Mouse (Mus musculus): ENCODE measurements around the gene Man1a2. TPM values are rescaled to one million over a fixed set of nuclear protein-coding genes. Genes with fewer than 3 reads are reported as not detected.

Gene Man1a2
- polyA plus RNA-seq, 1 experiment: 31.7 TPM

- Histone ChIP-seq H3K4me3 (ENCODE audit: insufficient read depth, low read length) (no peak overlapping the region), H3K4me1 (ENCODE audit: control insufficient read depth, insufficient read depth, low read length) (peaks cover 2% of the 10 kb centered on the region), H3K27ac (ENCODE audit: insufficient read depth, low read depth, low read length) (no peak overlapping the region)
- peak; percentile 51 for TF ChIP-seq CTCF (IDR thresholded peaks at IDR 0.05; ENCODE audit: low read depth, low read length)
- TF ChIP-seq POLR2A (IDR thresholded peaks at IDR 0.05; ENCODE audit: borderline replicate concordance, low read depth, low read length): no peak
Observed at GRCm38 (mm10) chr3:100568443-100569390, 116.6 kb downstream of the Man1a2 start.

GRCm38 (mm10) chr3:100563565-100563964, 121.7 kb downstream of the Man1a2 start:
- Histone ChIP-seq H3K4me3 (ENCODE audit: insufficient read depth, low read length) (no peak overlapping the region), H3K27ac (ENCODE audit: insufficient read depth, low read depth, low read length) (no peak overlapping the region), H3K4me1 (ENCODE audit: control insufficient read depth, insufficient read depth, low read length) (peaks cover 11% of the 10 kb centered on the region)
- TF ChIP-seq CTCF (IDR thresholded peaks at IDR 0.05; ENCODE audit: low read depth, low read length) (no peak), POLR2A (IDR thresholded peaks at IDR 0.05; ENCODE audit: borderline replicate concordance, low read depth, low read length) (no peak)

- no peak for TF ChIP-seq POLR2A (IDR thresholded peaks at IDR 0.05; ENCODE audit: borderline replicate concordance, low read depth, low read length)
- TF ChIP-seq CTCF (IDR thresholded peaks at IDR 0.05; ENCODE audit: low read depth, low read length): no peak
- Histone ChIP-seq H3K4me3 (ENCODE audit: insufficient read depth, low read length) (no peak overlapping the region), H3K4me1 (ENCODE audit: control insufficient read depth, insufficient read depth, low read length) (peaks cover 11% of the 10 kb centered on the region), H3K27ac (ENCODE audit: insufficient read depth, low read depth, low read length) (no peak overlapping the region)
Observed at GRCm38 (mm10) chr3:100562455-100562854, 122.8 kb downstream of the Man1a2 start.

- Histone ChIP-seq H3K27ac (ENCODE audit: insufficient read depth, low read depth, low read length) (no peak overlapping the region), H3K4me3 (ENCODE audit: insufficient read depth, low read length) (no peak overlapping the region), H3K4me1 (ENCODE audit: control insufficient read depth, insufficient read depth, low read length) (peaks cover 11% of the 10 kb centered on the region)
- TF ChIP-seq POLR2A (IDR thresholded peaks at IDR 0.05; ENCODE audit: borderline replicate concordance, low read depth, low read length) (no peak), CTCF (IDR thresholded peaks at IDR 0.05; ENCODE audit: low read depth, low read length) (no peak)
Observed at GRCm38 (mm10) chr3:100561561-100562175, 123.6 kb downstream of the Man1a2 start.

GRCm38 (mm10) chr3:100559431-100559830, 125.9 kb downstream of the Man1a2 start:
- no peak for TF ChIP-seq POLR2A (IDR thresholded peaks at IDR 0.05; ENCODE audit: borderline replicate concordance, low read depth, low read length)
- no peak for TF ChIP-seq CTCF (IDR thresholded peaks at IDR 0.05; ENCODE audit: low read depth, low read length)
- H3K4me3 ChIP-seq (ENCODE audit: insufficient read depth, low read length): no peak overlapping the region
- no peak overlapping the region for H3K27ac ChIP-seq (ENCODE audit: insufficient read depth, low read depth, low read length)
- peaks cover 11% of the 10 kb centered on the region for H3K4me1 ChIP-seq (ENCODE audit: control insufficient read depth, insufficient read depth, low read length)

- TF ChIP-seq POLR2A (IDR thresholded peaks at IDR 0.05; ENCODE audit: borderline replicate concordance, low read depth, low read length): no peak
- TF ChIP-seq CTCF (IDR thresholded peaks at IDR 0.05; ENCODE audit: low read depth, low read length): no peak
Observed at GRCm38 (mm10) chr3:100558211-100558708, 127.0 kb downstream of the Man1a2 start.

GRCm38 (mm10) chr3:100554843-100555242, 130.5 kb downstream of the Man1a2 start:
- no peak overlapping the region for H3K4me3 ChIP-seq (ENCODE audit: insufficient read depth, low read length)
- no peak overlapping the region for H3K27ac ChIP-seq (ENCODE audit: insufficient read depth, low read depth, low read length)
- no peak for TF ChIP-seq POLR2A (IDR thresholded peaks at IDR 0.05; ENCODE audit: borderline replicate concordance, low read depth, low read length)
- no peak for TF ChIP-seq CTCF (IDR thresholded peaks at IDR 0.05; ENCODE audit: low read depth, low read length)
- H3K4me1 ChIP-seq (ENCODE audit: control insufficient read depth, insufficient read depth, low read length): peaks cover 2% of the 10 kb centered on the region; the same call in 1 of the 2 replicates

More at GRCm38 (mm10) chr3:100558211-100558708, 127.0 kb downstream of the Man1a2 start:
- peaks cover 7% of the 10 kb centered on the region; the same call in 1 of the 2 replicates for H3K4me1 ChIP-seq (ENCODE audit: control insufficient read depth, insufficient read depth, low read length)
- no peak overlapping the region for H3K4me3 ChIP-seq (ENCODE audit: insufficient read depth, low read length)
- no peak overlapping the region for H3K27ac ChIP-seq (ENCODE audit: insufficient read depth, low read depth, low read length)

- Histone ChIP-seq H3K4me1 (ENCODE audit: control insufficient read depth, insufficient read depth, low read length) (no peaks in the 10 kb centered on the region), H3K27ac (ENCODE audit: insufficient read depth, low read depth, low read length) (no peak overlapping the region), H3K4me3 (ENCODE audit: insufficient read depth, low read length) (no peak overlapping the region)
- TF ChIP-seq CTCF (IDR thresholded peaks at IDR 0.05; ENCODE audit: low read depth, low read length) (no peak), POLR2A (IDR thresholded peaks at IDR 0.05; ENCODE audit: borderline replicate concordance, low read depth, low read length) (no peak)
Observed at GRCm38 (mm10) chr3:100552171-100552570, 133.1 kb downstream of the Man1a2 start.

- Histone ChIP-seq H3K27ac (ENCODE audit: insufficient read depth, low read depth, low read length) (no peak overlapping the region), H3K4me3 (ENCODE audit: insufficient read depth, low read length) (no peak overlapping the region), H3K4me1 (ENCODE audit: control insufficient read depth, insufficient read depth, low read length) (no peaks in the 10 kb centered on the region)
- TF ChIP-seq CTCF (IDR thresholded peaks at IDR 0.05; ENCODE audit: low read depth, low read length) (no peak), POLR2A (IDR thresholded peaks at IDR 0.05; ENCODE audit: borderline replicate concordance, low read depth, low read length) (no peak)
Observed at GRCm38 (mm10) chr3:100547913-100548292, 137.4 kb downstream of the Man1a2 start.
